Mouse (Mus musculus) heart, embryonic 10.5 days (tissue): Measurements from ENCODE around the gene Lgals8. TPM values are rescaled to one million over a fixed set of nuclear protein-coding genes. Genes with fewer than 3 reads are reported as not detected.

ENCODE experiments used
- DNase-seq: peaks from one replicate; pipeline ENCODE4 v3.0.0-alpha.2; 2017; ENCODE audit warnings: low spot score
- H3K27ac ChIP-seq: fragments of 300-500 bp; sonication (generic); 2 replicates; pipeline ENCODE4 v1.5.1; 2016; ENCODE audit warnings: mild to moderate bottlenecking
- H3K27me3 ChIP-seq: fragments of 300-500 bp; sonication (generic); 2 replicates; pipeline ENCODE4 v1.6.1; 2016; ENCODE audit warnings: mild to moderate bottlenecking; ENCODE audit not compliant: poor library complexity, insufficient read depth, severe bottlenecking
- H3K36me3 ChIP-seq: fragments of 300-500 bp; sonication (generic); 2 replicates; pipeline ENCODE4 v1.6.1; 2016; ENCODE audit warnings: mild to moderate bottlenecking, moderate library complexity
- H3K4me1 ChIP-seq: fragments of 300-500 bp; sonication (generic); 2 replicates; pipeline ENCODE4 v1.6.1; 2016; ENCODE audit warnings: mild to moderate bottlenecking
- H3K4me3 ChIP-seq: fragments of 300-500 bp; sonication (generic); 2 replicates; pipeline ENCODE4 v1.5.1; 2016; ENCODE audit warnings: mild to moderate bottlenecking, moderate library complexity
- H3K9me3 ChIP-seq: fragments of 300-500 bp; sonication (generic); 2 replicates; pipeline ENCODE4 v1.6.1; 2016; ENCODE audit warnings: mild to moderate bottlenecking, moderate library complexity
- WGBS: fragments of 180-500 bp; shearing (Covaris S2); methylation state at CpG from one replicate; pipeline ENCODE4 v1.1.7; 2016; 5-methylcytosine and 5-hydroxymethylcytosine counted together
- polyA plus RNA-seq: library from polyadenylated mRNA; unstranded; fragments of >200 nt; fragmentation: Nextera tagmentation; extraction: Ambion mirVana; gene quantifications from 2 replicates; pipeline ENCODE4 v1.2.1, GENCODE M21; 2016

The Lgals8 gene
- polyA plus RNA-seq, 1 experiment from 2014 or later = 11.2 TPM

DNA sequence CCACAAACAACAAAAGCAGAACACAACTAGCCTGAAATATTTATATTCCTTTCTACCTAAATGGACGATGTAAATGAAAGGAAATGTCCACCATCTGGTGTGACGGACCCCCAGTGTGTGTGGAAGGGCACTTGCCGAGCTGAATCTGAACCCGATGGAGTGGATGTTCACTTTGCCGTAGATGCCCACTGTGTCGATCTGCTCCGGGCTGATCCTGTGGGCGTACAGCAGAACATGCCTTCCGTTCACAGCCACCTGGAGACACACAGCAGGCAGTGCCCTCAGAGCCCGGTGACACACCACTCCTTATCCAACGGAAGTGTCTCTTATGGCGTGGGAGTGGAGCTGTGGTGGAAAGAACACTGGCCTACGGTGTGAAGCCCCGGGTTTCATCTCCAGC is 11.6 kb downstream of the Lgals8 start:
- no peaks in the 10 kb centered on the region for H3K9me3 ChIP-seq

DNA sequence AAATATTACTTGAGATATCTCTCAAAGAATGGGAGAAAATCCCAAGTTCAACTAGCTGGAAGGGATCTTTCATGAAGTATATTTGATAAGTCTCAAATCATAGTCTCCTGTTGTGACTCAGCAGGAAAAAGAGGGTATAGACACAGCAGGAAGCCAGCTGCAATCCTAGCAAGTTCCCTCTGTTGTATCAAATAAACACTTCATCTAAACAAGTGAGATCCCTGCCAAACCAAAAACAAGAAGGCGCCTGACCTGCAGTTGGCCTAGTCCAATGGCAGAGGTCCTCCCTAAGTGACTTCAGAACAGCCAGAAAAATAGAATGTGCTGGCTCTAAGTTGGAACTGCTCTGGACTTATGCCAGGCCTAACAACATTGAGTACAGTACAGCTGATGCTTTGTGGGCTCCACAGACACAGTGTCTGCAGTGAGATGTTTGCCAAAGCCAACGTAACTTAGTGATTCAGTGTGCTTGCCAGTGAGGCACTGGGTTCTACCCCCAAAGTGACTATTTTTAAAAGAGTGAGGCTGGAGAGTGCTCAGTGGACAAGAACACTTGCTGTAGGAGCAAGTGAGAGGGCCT is 22.6 kb downstream of the Lgals8 start:
- Histone ChIP-seq H3K27me3 (no peaks in the 10 kb centered on the region), H3K36me3 (peaks cover 48% of the 10 kb centered on the region)

More for the DNA sequence above, 11.6 kb downstream of the Lgals8 start:
- no peak overlapping the region for H3K4me3 ChIP-seq
- peaks cover 10% of the 10 kb centered on the region; the same call in 1 of the 2 replicates for H3K36me3 ChIP-seq
- H3K27me3 ChIP-seq = no peaks in the 10 kb centered on the region
- H3K27ac ChIP-seq = no peak overlapping the region
- DNase-seq = no peak
- no peaks in the 10 kb centered on the region for H3K4me1 ChIP-seq
- 90% methylated on average over 14 of the region's 14 CpGs for WGBS

GRCm38 (mm10) chr13:12440813-12441212 is 23.9 kb downstream of the Lgals8 start:
- no peaks in the 10 kb centered on the region for H3K27me3 ChIP-seq
- 89% methylated on average over 6 of the region's 6 CpGs for WGBS
- peaks cover 60% of the 10 kb centered on the region for H3K36me3 ChIP-seq
- no peaks in the 10 kb centered on the region for H3K4me1 ChIP-seq
- DNase-seq = no peak
- no peak overlapping the region for H3K4me3 ChIP-seq
- H3K27ac ChIP-seq = no peak overlapping the region
- no peaks in the 10 kb centered on the region for H3K9me3 ChIP-seq

More for the DNA sequence above, 22.6 kb downstream of the Lgals8 start:
- 83% methylated on average over 2 of the region's 2 CpGs for WGBS
- no peaks in the 10 kb centered on the region for H3K4me1 ChIP-seq
- no peak for DNase-seq
- no peaks in the 10 kb centered on the region for H3K9me3 ChIP-seq
- no peak overlapping the region for H3K4me3 ChIP-seq
- H3K27ac ChIP-seq = no peak overlapping the region

GRCm38 (mm10) chr13:12439586-12439985 is 25.2 kb downstream of the Lgals8 start:
- H3K36me3 ChIP-seq = peaks cover 72% of the 10 kb centered on the region
- H3K4me1 ChIP-seq = no peaks in the 10 kb centered on the region
- no peaks in the 10 kb centered on the region for H3K9me3 ChIP-seq
- no peaks in the 10 kb centered on the region for H3K27me3 ChIP-seq
- DNase-seq = no peak
- 86% methylated on average over 3 of the region's 3 CpGs for WGBS
- H3K27ac ChIP-seq = no peak overlapping the region
- no peak overlapping the region for H3K4me3 ChIP-seq

DNA sequence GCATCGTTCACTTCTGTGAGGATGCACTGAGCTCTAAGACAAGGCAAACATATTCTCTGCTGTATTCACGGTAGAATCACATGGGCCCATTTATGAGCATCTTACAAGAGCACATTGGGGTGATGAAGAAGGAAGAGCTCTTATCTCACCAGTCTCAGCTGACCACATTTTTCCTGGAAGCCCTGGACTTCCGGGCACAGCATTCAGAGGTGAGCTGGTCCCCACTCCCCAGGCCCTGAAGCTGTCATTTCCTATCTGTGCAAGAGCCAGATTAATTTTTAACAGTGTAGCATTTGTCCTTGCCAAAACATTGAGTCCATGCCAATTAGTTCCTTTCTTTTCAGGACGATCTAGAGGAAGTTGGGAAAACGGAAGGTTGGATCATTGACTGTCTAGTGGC is 30.9 kb downstream of the Lgals8 start:
- WGBS = 86% methylated on average over 5 of the region's 5 CpGs
- Histone ChIP-seq H3K36me3 (peaks cover 95% of the 10 kb centered on the region), H3K27me3 (no peaks in the 10 kb centered on the region), H3K27ac (no peak overlapping the region), H3K4me3 (no peak overlapping the region), H3K9me3 (no peaks in the 10 kb centered on the region), H3K4me1 (no peaks in the 10 kb centered on the region)
- DNase-seq = no peak

GRCm38 (mm10) chr13:12428556-12428955 is 36.2 kb downstream of the Lgals8 start:
- DNase-seq = peak; percentile 57
- Histone ChIP-seq H3K27ac (no peak overlapping the region), H3K4me3 (no peak overlapping the region), H3K27me3 (no peaks in the 10 kb centered on the region), H3K36me3 (peaks cover 95% of the 10 kb centered on the region), H3K4me1 (no peaks in the 10 kb centered on the region), H3K9me3 (no peaks in the 10 kb centered on the region)
- 93% methylated on average over 13 of the region's 13 CpGs for WGBS

- H3K9me3 ChIP-seq = no peaks in the 10 kb centered on the region
- DNase-seq = peak; percentile 51
- 90% methylated on average over 9 of the region's 9 CpGs for WGBS
- H3K27me3 ChIP-seq = no peaks in the 10 kb centered on the region
- H3K4me1 ChIP-seq = no peaks in the 10 kb centered on the region
- H3K27ac ChIP-seq = no peak overlapping the region
- H3K4me3 ChIP-seq = no peak overlapping the region
- H3K36me3 ChIP-seq = peaks cover 98% of the 10 kb centered on the region
These were observed 44.1 kb downstream of the Lgals8 start for GRCm38 (mm10) chr13:12420596-12420995.

GRCm38 (mm10) chr13:12412016-12412415 is 52.7 kb downstream of the Lgals8 start:
- Histone ChIP-seq H3K4me3 (no peak overlapping the region), H3K9me3 (no peaks in the 10 kb centered on the region), H3K36me3 (peaks cover 83% of the 10 kb centered on the region), H3K4me1 (no peaks in the 10 kb centered on the region), H3K27ac (no peak overlapping the region), H3K27me3 (no peaks in the 10 kb centered on the region)
- WGBS = 68% methylated on average over 8 of the region's 8 CpGs
- DNase-seq = no peak

DNA sequence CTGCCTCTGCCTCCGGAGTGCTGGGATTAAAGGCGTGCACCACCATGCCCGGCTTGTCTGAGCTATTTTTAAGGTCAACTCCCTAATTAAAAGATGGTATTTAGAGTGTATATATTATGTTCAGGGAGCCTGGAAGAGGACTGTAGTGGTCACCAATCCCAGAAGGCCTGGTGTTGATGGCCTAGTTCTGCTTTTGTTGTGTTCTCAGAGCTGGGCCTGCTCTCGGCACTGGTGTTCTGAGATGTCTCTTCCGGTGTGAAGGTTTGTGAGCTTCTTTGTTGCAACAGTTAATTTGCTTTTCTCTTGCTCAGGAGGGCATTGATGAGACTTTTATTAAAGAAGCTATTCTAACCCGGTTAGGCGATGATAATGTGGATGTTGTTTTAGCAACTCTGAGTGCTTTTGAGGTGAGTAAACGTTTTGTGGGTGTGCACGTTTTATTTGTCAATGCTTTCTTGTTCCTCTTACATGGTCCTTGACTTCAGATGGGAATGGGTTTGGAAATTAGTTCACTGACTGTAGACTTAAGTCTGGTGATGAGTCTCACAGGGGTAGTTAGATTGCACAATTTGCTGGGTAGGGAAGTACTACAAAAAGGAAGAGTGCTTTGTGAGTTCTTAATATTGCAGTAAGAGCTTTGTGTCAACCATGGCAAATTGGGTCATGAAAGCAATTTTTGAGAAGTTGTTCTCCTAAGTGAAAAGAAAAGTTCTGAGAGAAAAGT is 56.2 kb downstream of the Lgals8 start:
- Histone ChIP-seq H3K4me3 (no peak overlapping the region), H3K36me3 (peaks cover 81% of the 10 kb centered on the region), H3K27ac (no peak overlapping the region), H3K9me3 (no peaks in the 10 kb centered on the region), H3K27me3 (no peaks in the 10 kb centered on the region), H3K4me1 (no peaks in the 10 kb centered on the region)
- WGBS = 93% methylated on average over 9 of the region's 9 CpGs
- DNase-seq = no peak

GRCm38 (mm10) chr13:12395571-12395970 is 69.2 kb downstream of the Lgals8 start:
- Histone ChIP-seq H3K4me3 (peak overlapping the region; percentile 84), H3K27me3 (0 out of 2 replicates have a peak, but pooled peaks cover 5% of the 10 kb centered on the region), H3K4me1 (peaks cover 6% of the 10 kb centered on the region; the same call in 1 of the 2 replicates), H3K9me3 (no peaks in the 10 kb centered on the region), H3K27ac (peak overlapping the region; percentile 78), H3K36me3 (peaks cover 28% of the 10 kb centered on the region)
- DNase-seq = no peak
- under 1% methylated on average over 23 of the region's 23 CpGs for WGBS

GRCm38 (mm10) chr13:12394609-12395505 is 69.9 kb downstream of the Lgals8 start, which contains the start of gene Heatr1:
Gene Heatr1, plus strand, starts transcription at chr13:12395027.
- WGBS = under 1% methylated on average over 43 of the region's 43 CpGs
- Histone ChIP-seq H3K4me1 (peaks cover 6% of the 10 kb centered on the region; the same call in 1 of the 2 replicates), H3K27ac (peak within 1 kb of the TSS; percentile 81), H3K4me3 (peak within 1 kb of the TSS; percentile 84), H3K27me3 (0 out of 2 replicates have a peak, but pooled peaks cover 5% of the 10 kb centered on the region), H3K9me3 (no peaks in the 10 kb centered on the region), H3K36me3 (peaks cover 22% of the 10 kb centered on the region)
- DNase-seq = peak; percentile 99
